Comparison of ENCODE assay signal across 8 mouse cellular contexts in genomic region chr14:121798411-121798799, GRCm38 (mm10). TPM values are rescaled to one million over a fixed set of nuclear protein-coding genes. Genes with fewer than 3 reads are reported as not detected.
A peak's percentile ranks its signal among the peaks of the same experiment; 100 is the strongest.
DNase-seq lines count a peak whose midpoint lies in the region; ATAC-seq and TF ChIP-seq lines count a peak whose summit lies in the region.

No protein-coding gene starts in this region.

- peak overlapping the region; percentile 80 for H3K4me3 ChIP-seq in embryonic facial prominence, embryonic 14.5 days (ENCODE audit: low read depth, low read length)
- H3K4me3 ChIP-seq in heart, adult 2 months: peak overlapping the region; percentile 73
- peak overlapping the region; percentile 72 for H3K4me3 ChIP-seq in limb, embryonic 13.5 days
- H3K4me3 ChIP-seq in midbrain, embryonic 16.5 days (ENCODE audit: low read depth, low read length): peak overlapping the region; percentile 77

- H3K4me2 ChIP-seq in embryonic facial prominence, embryonic 14.5 days (ENCODE audit: low read depth, low read length): peak overlapping the region; percentile 98
- H3K4me2 ChIP-seq in limb, embryonic 13.5 days (replicated peaks): peak overlapping the region; percentile 92
- H3K4me2 ChIP-seq in midbrain, embryonic 16.5 days (ENCODE audit: low read length): peak overlapping the region; percentile 82

- peaks cover 5% of the 10 kb centered on the region; the same call in 1 of the 2 replicates for H3K4me1 ChIP-seq in embryonic facial prominence, embryonic 14.5 days (ENCODE audit: control insufficient read depth, insufficient read depth, low read length)
- peaks cover 3% of the 10 kb centered on the region for H3K4me1 ChIP-seq in heart, adult 2 months (ENCODE audit: control insufficient read depth, insufficient read depth, low read length)
- H3K4me1 ChIP-seq in limb, embryonic 13.5 days: peaks cover 15% of the 10 kb centered on the region
- H3K4me1 ChIP-seq in midbrain, embryonic 16.5 days (ENCODE audit: control insufficient read depth, insufficient read depth, low read length): peaks cover 7% of the 10 kb centered on the region; the same call in 1 of the 2 replicates

- H3K27ac ChIP-seq in embryonic facial prominence, embryonic 14.5 days (replicated peaks; ENCODE audit: low read depth, low read length): peak overlapping the region; percentile 77
- peak overlapping the region; percentile 88 for H3K27ac ChIP-seq in heart, adult 2 months
- peak overlapping the region; percentile 64; the same call in 1 of the 2 replicates for H3K27ac ChIP-seq in limb, embryonic 13.5 days
- H3K27ac ChIP-seq in midbrain, embryonic 16.5 days (ENCODE audit: low read length): peak overlapping the region; percentile 88

- no peak for TF ChIP-seq CTCF in heart, adult 2 months (IDR thresholded peaks at IDR 0.05)

- TF ChIP-seq EP300 in heart, adult 2 months (IDR thresholded peaks at IDR 0.05; ENCODE audit: insufficient read depth, low read depth, low read length): no peak

- intact Hi-C loops in heart, adult 2 months (cut with DNase I): loop anchor here (5.0 kb wide), 3 partner anchors 79 to 151 kb away; partner anchors contain the start of gene Ubac2

- TF ChIP-seq POLR2A in heart, adult 2 months (IDR thresholded peaks at IDR 0.05; ENCODE audit: insufficient read depth, low read depth, low read length): peak; percentile 92

- no peaks in the 10 kb centered on the region for H3K9me3 ChIP-seq in embryonic facial prominence, embryonic 14.5 days (ENCODE audit: control insufficient read depth, low read length)
- no peaks in the 10 kb centered on the region for H3K9me3 ChIP-seq in limb, embryonic 13.5 days
- no peaks in the 10 kb centered on the region for H3K9me3 ChIP-seq in midbrain, embryonic 16.5 days (replicated peaks; ENCODE audit: control insufficient read depth, low read length, poor library complexity, severe bottlenecking)

- H3K36me3 ChIP-seq in embryonic facial prominence, embryonic 14.5 days (ENCODE audit: control insufficient read depth, insufficient read depth, low read length): no peaks in the 10 kb centered on the region
- no peaks in the 10 kb centered on the region for H3K36me3 ChIP-seq in heart, adult 2 months (ENCODE audit: control insufficient read depth, insufficient read depth, low read length)
- no peaks in the 10 kb centered on the region for H3K36me3 ChIP-seq in limb, embryonic 13.5 days
- H3K36me3 ChIP-seq in midbrain, embryonic 16.5 days (ENCODE audit: control insufficient read depth, insufficient read depth, low read length): no peaks in the 10 kb centered on the region

- DNase-seq in 3134 (ENCODE audit: extremely low read depth, insufficient read length, low spot score): peak; percentile 88
- DNase-seq in adrenal gland, postnatal 4 days (ENCODE audit: low spot score in 2 of 2): peak; percentile 74 to 75
- DNase-seq in embryonic facial prominence, embryonic 14.5 days (ENCODE audit: low spot score): peak; percentile 97
- peak; percentile 88 to 92 for DNase-seq in heart, adult 2 months
- DNase-seq in kidney, adult 8-10 months: peak; percentile 97 to 98
- DNase-seq in spleen, postnatal 14 days (ENCODE audit: low spot score in 2 of 2): peak; percentile 62 to 73

- no peaks in the 10 kb centered on the region for H3K79me2 ChIP-seq in heart, adult 2 months (replicated peaks; ENCODE audit: control insufficient read depth, insufficient read depth, low read length)

- H3K9ac ChIP-seq in embryonic facial prominence, embryonic 14.5 days (ENCODE audit: low read depth, low read length): peak overlapping the region; percentile 68
- H3K9ac ChIP-seq in heart, adult 2 months (ENCODE audit: low read depth, low read length): peak overlapping the region; percentile 85
- peak overlapping the region; percentile 73 for H3K9ac ChIP-seq in limb, embryonic 13.5 days
- H3K9ac ChIP-seq in midbrain, embryonic 16.5 days (ENCODE audit: low read depth, low read length): peak overlapping the region; percentile 79

- 1% methylated on average over 20 of the region's 22 CpGs for WGBS in embryonic facial prominence, embryonic 14.5 days
- 2% methylated on average over 22 of the region's 22 CpGs for WGBS in heart, adult 2 months
- WGBS in limb, embryonic 13.5 days: under 1% methylated on average over 22 of the region's 22 CpGs
- 2% methylated on average over 21 of the region's 22 CpGs for WGBS in midbrain, embryonic 16.5 days

- ATAC-seq in embryonic facial prominence, embryonic 14.5 days (ENCODE audit: low read depth): peak; percentile 93
- peak; percentile 90 for ATAC-seq in limb, embryonic 13.5 days (ENCODE audit: low FRiP score, low read depth)
- peak; percentile 98 for ATAC-seq in midbrain, embryonic 16.5 days

- H3K27me3 ChIP-seq in embryonic facial prominence, embryonic 14.5 days (replicated peaks; ENCODE audit: control insufficient read depth, insufficient read depth, low read length): peaks cover 16% of the 10 kb centered on the region; the same call in 1 of the 2 replicates
- H3K27me3 ChIP-seq in heart, adult 2 months (ENCODE audit: control insufficient read depth, insufficient read depth, low read length): no peaks in the 10 kb centered on the region
- H3K27me3 ChIP-seq in limb, embryonic 13.5 days: peaks cover 23% of the 10 kb centered on the region
- H3K27me3 ChIP-seq in midbrain, embryonic 16.5 days (ENCODE audit: control insufficient read depth, insufficient read depth, low read depth, low read length): peaks cover 11% of the 10 kb centered on the region

RNA-seq across cellular contexts. Expression of gene Dock9, which starts 0.8 kb away (rescaled TPM):
- 10 to 100 TPM; 30.1 to 35.0 TPM for total RNA-seq in adrenal gland, postnatal 4 days (2021)
- polyA plus RNA-seq in embryonic facial prominence, embryonic 14.5 days (2014; fragmentation: Nextera tagmentation; extraction: Ambion mirVana): 13.1 and 14.0 TPM in 2 replicates
- 10 to 100 TPM; 24.0 to 25.7 TPM for total RNA-seq in heart, adult 2 months (2021)
- 19.8 and 27.1 TPM in 2 replicates for polyA plus RNA-seq in heart, adult 2 months (2012; rRNA removed)
- polyA plus RNA-seq in limb, embryonic 13.5 days (2015; fragmentation: Nextera tagmentation; extraction: Ambion mirVana): 4.9 and 5.4 TPM in 2 replicates
- polyA plus RNA-seq in midbrain, embryonic 16.5 days (2015; fragmentation: Nextera tagmentation; extraction: Ambion mirVana): 15.5 and 17.9 TPM in 2 replicates

Comparison
In these comparisons a context has a peak if more than half of its experiments do, and no peak if none do; other contexts are left out.
1. Peak in every context shown above with its lines: DNase-seq, ATAC-seq, H3K4me3 ChIP-seq and H3K27ac ChIP-seq.